Mouse (Mus musculus) gastrocnemius, postnatal 14 days (tissue): ENCODE results near the gene Celsr1. TPM values are rescaled to one million over a fixed set of nuclear protein-coding genes. Genes with fewer than 3 reads are reported as not detected.

ENCODE experiments used
- DNase-seq: peaks from one replicate; pipeline ENCODE4 v3.0.0; 2021; ENCODE audit warnings: mixed read lengths
- intact Hi-C: fragments of 180-260 bp; cut with DNase I; formaldehyde crosslinking; loops from one replicate; pipeline ENCODE4 v1.15.1; 2025; ENCODE audit warnings: low total_unique reads
- long read RNA-seq, 2 experiments: library from polyadenylated mRNA; stranded (forward); transcript quantifications; one replicate each; pipeline ENCODE4 v2.0.0; 2021
- total RNA-seq, 2 experiments: library from RNA; stranded (reverse); gene quantifications; 2 replicates each; pipeline ENCODE4 v1.2.3; 2021

Gene Celsr1
- total RNA-seq: under 1 TPM; 0.31 to 0.94 TPM
- long read RNA-seq, experiment 1: 0 reads
- long read RNA-seq, experiment 2: 0 reads

GRCm38 (mm10) chr15:86033191-86033841 is at the start of gene Celsr1:
TSS of gene Celsr1 (minus strand) at chr15:86033777.
- DNase-seq: no peak
- intact Hi-C loops: loop anchor here (10.0 kb wide), 1 partner anchor 319 kb away; no protein-coding TSS in a partner anchor

GRCm38 (mm10) chr15:86083261-86083741 is 49.7 kb upstream of the Celsr1 start:
- intact Hi-C loops: no loop called here
- DNase-seq: no peak

- intact Hi-C loops: no loop called here
- no peak for DNase-seq
Observed at GRCm38 (mm10) chr15:86082551-86082961, 49.0 kb upstream of the Celsr1 start.

- intact Hi-C loops: no loop called here
- no peak for DNase-seq
Observed at GRCm38 (mm10) chr15:86081654-86082053, 48.1 kb upstream of the Celsr1 start.

GRCm38 (mm10) chr15:86080408-86080807 is 46.8 kb upstream of the Celsr1 start:
- intact Hi-C loops: no loop called here
- DNase-seq: no peak

GRCm38 (mm10) chr15:86079876-86080275 is 46.3 kb upstream of the Celsr1 start:
- intact Hi-C loops: no loop called here

GRCm38 (mm10) chr15:86079467-86079866 is 45.9 kb upstream of the Celsr1 start:
- intact Hi-C loops: no loop called here
- no peak for DNase-seq

More at GRCm38 (mm10) chr15:86079876-86080275, 46.3 kb upstream of the Celsr1 start:
- DNase-seq: no peak

GRCm38 (mm10) chr15:86078481-86079216 is 45.1 kb upstream of the Celsr1 start:
- no peak for DNase-seq
- intact Hi-C loops: no loop called here

GRCm38 (mm10) chr15:86077934-86078333 is 44.4 kb upstream of the Celsr1 start:
- intact Hi-C loops: no loop called here
- DNase-seq: no peak

- intact Hi-C loops: no loop called here
- no peak for DNase-seq
Observed at GRCm38 (mm10) chr15:86076378-86076777, 42.8 kb upstream of the Celsr1 start.

- no peak for DNase-seq
- intact Hi-C loops: no loop called here
Observed at GRCm38 (mm10) chr15:86076048-86076315, 42.4 kb upstream of the Celsr1 start.

GRCm38 (mm10) chr15:86075305-86076047 is 41.9 kb upstream of the Celsr1 start:
- intact Hi-C loops: no loop called here
- DNase-seq: no peak

- intact Hi-C loops: no loop called here
- no peak for DNase-seq
Observed at GRCm38 (mm10) chr15:86074171-86074937, 40.8 kb upstream of the Celsr1 start.

- intact Hi-C loops: no loop called here
- DNase-seq: no peak
Observed at GRCm38 (mm10) chr15:86071166-86071565, 37.6 kb upstream of the Celsr1 start.

- intact Hi-C loops: no loop called here
- DNase-seq: no peak
Observed at GRCm38 (mm10) chr15:86070368-86070767, 36.8 kb upstream of the Celsr1 start.

GRCm38 (mm10) chr15:86069011-86069791 is 35.6 kb upstream of the Celsr1 start:
- intact Hi-C loops: no loop called here
- no peak for DNase-seq

GRCm38 (mm10) chr15:86067941-86068495 is 34.4 kb upstream of the Celsr1 start:
- intact Hi-C loops: no loop called here
- no peak for DNase-seq

GRCm38 (mm10) chr15:86067581-86067910 is 34.0 kb upstream of the Celsr1 start:
- DNase-seq: no peak
- intact Hi-C loops: no loop called here
